In the genomic region with DNA sequence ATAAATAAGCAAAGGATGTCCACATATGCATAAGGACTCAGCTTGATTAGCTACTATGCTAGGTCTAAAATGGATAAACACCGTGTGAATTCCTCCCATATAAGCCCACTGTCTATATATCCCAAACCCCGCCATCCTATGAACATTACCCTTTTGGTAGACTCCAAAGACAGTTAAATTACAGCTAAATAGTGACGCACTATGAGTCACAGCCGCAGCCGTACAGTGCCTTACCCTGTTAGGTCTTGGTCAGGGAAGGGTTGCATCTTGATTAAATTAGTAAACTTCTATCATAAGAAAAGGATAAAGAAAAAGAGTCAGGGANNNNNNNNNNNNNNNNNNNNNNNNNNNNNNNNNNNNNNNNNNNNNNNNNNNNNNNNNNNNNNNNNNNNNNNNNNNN, we compare ENCODE assay signal across 25 mouse cellular contexts.
DNase-seq lines count a peak whose midpoint lies in the region; ATAC-seq and TF ChIP-seq lines count a peak whose summit lies in the region.
"Had no signal": no experiment of that assay in that cellular context is flagged by ENCODE, and none has a peak within 500 bp of the region (broad histone marks: within the 10 kb centered on the region; RNA-seq: fewer than 3 reads in every experiment).

No protein-coding gene starts in this region.

- no peaks in the 10 kb centered on the region for H3K9me3 ChIP-seq in hindbrain, postnatal 0 days (ENCODE audit: low read length)
- H3K9me3 ChIP-seq: embryonic facial prominence, embryonic 13.5 days; embryonic facial prominence, embryonic 15.5 days; forebrain, embryonic 10.5 days; forebrain, embryonic 12.5 days; G1E had no signal

- 89% methylated on average over 5 of the region's 5 CpGs for WGBS in hindbrain, postnatal 0 days

- intact Hi-C loops in left cerebral cortex, postnatal 25 days (cut with DNase I) = no loop called here

- TF ChIP-seq POLR2A in myocyte (IDR thresholded peaks at IDR 0.05; ENCODE audit: insufficient read length, low read depth) = no peak

- H3K4me1 ChIP-seq in hindbrain, postnatal 0 days (ENCODE audit: insufficient read depth, low read length) = no peaks in the 10 kb centered on the region
- H3K4me1 ChIP-seq: embryonic facial prominence, embryonic 13.5 days; embryonic facial prominence, embryonic 15.5 days had no signal

- no peak overlapping the region for H3ac ChIP-seq in myocyte (ENCODE audit: control insufficient read depth, insufficient read length)

- no peaks in the 10 kb centered on the region for H3K79me2 ChIP-seq in myocyte (ENCODE audit: control insufficient read depth, insufficient read depth)

- no peaks in the 10 kb centered on the region for H3K27me3 ChIP-seq in myocyte (ENCODE audit: control insufficient read depth, insufficient read depth, insufficient read length)
- no peaks in the 10 kb centered on the region for H3K27me3 ChIP-seq in hindbrain, postnatal 0 days (ENCODE audit: insufficient read depth, low read length)
- H3K27me3 ChIP-seq: CH12.LX; embryonic facial prominence, embryonic 13.5 days; embryonic facial prominence, embryonic 15.5 days; forebrain, embryonic 12.5 days; Patski had no signal

- no peak overlapping the region for H3K9ac ChIP-seq in hindbrain, postnatal 0 days (replicated peaks; ENCODE audit: low read length)
- H3K9ac ChIP-seq: embryonic facial prominence, embryonic 13.5 days; embryonic facial prominence, embryonic 15.5 days; forebrain, embryonic 12.5 days had no signal

- H3K27ac ChIP-seq in hindbrain, postnatal 0 days = no peak overlapping the region
- H3K27ac ChIP-seq: embryonic facial prominence, embryonic 13.5 days; embryonic facial prominence, embryonic 15.5 days; forebrain, embryonic 10.5 days; forebrain, embryonic 12.5 days had no signal

- TF ChIP-seq CTCF in hindbrain, postnatal 0 days (IDR thresholded peaks at IDR 0.05; ENCODE audit: low read depth) = no peak

- H3K4me3 ChIP-seq in myocyte = no peak overlapping the region
- no peak overlapping the region for H3K4me3 ChIP-seq in hindbrain, postnatal 0 days (ENCODE audit: low read length)
- H3K4me3 ChIP-seq: embryonic facial prominence, embryonic 13.5 days; embryonic facial prominence, embryonic 15.5 days; erythroblast, embryonic 14.5 days; forebrain, embryonic 10.5 days; forebrain, embryonic 12.5 days had no signal

- H3K36me3 ChIP-seq in myocyte (ENCODE audit: control insufficient read depth, insufficient read depth) = no peaks in the 10 kb centered on the region
- no peaks in the 10 kb centered on the region for H3K36me3 ChIP-seq in hindbrain, postnatal 0 days (ENCODE audit: insufficient read depth, low read length)
- H3K36me3 ChIP-seq: embryonic facial prominence, embryonic 13.5 days; embryonic facial prominence, embryonic 15.5 days; forebrain, embryonic 10.5 days; forebrain, embryonic 12.5 days; G1E had no signal

- DNase-seq in 3134 (ENCODE audit: extremely low read depth, insufficient read length, low spot score) = peak; percentile 7
- peak; percentile 55 for DNase-seq in 3T3-L1 (ENCODE audit: low read depth, low spot score)
- no peak for DNase-seq in hindbrain, postnatal 0 days (ENCODE audit: low spot score)
- no peak for DNase-seq in left cerebral cortex, postnatal 25 days (ENCODE audit: low spot score in 2 of 2)
- DNase-seq: adrenal gland, adult 8-10 months; adrenal gland, postnatal 14 days; adrenal gland, postnatal 36 days; cerebellum, adult 11-12 months; cerebellum, adult 2 months; cerebellum, adult 9-10 months; cerebellum, postnatal 10 days; cerebellum, postnatal 25 days had no signal

- ATAC-seq in hindbrain, postnatal 0 days = no peak
- ATAC-seq: activated CD4-positive, CD25-positive, alpha-beta regulatory T cell, adult 4 months; CD4-positive, CD25-positive, alpha-beta regulatory T cell, adult 4 months; forebrain, embryonic 14.5 days; forebrain, embryonic 16.5 days; Patski had no signal

- peak overlapping the region; percentile 40 for H3K4me2 ChIP-seq in myocyte (ENCODE audit: low read depth)
- H3K4me2 ChIP-seq in hindbrain, postnatal 0 days (ENCODE audit: low read depth, low read length) = no peak overlapping the region
- H3K4me2 ChIP-seq: embryonic facial prominence, embryonic 13.5 days; embryonic facial prominence, embryonic 15.5 days; forebrain, embryonic 12.5 days had no signal

TF ChIP-seq in myocyte, 11 proteins besides CTCF, POLR2A, EP300 and RAD21:
- TF ChIP-seq REST (IDR thresholded peaks at IDR 0.05; ENCODE audit: insufficient read depth, insufficient read length) (no peak), MYOD1 (IDR thresholded peaks at IDR 0.05; ENCODE audit: control insufficient read depth in 1 of 3, insufficient read length in 2 of 3, low read depth in 2 of 3) (peak in 1 of 3 experiments; percentile 27)

Comparison
In these comparisons a context has a peak if more than half of its experiments do, and no peak if none do; other contexts are left out.
1. DNase-seq: peak in 3134 (single experiment) and 3T3-L1 (single experiment); none in hindbrain, postnatal 0 days (single experiment) and left cerebral cortex, postnatal 25 days (0 of 2).